Mouse (Mus musculus) MEL (cell line): Measurements from ENCODE around the gene Ppfia2. TPM values are rescaled to one million over a fixed set of nuclear protein-coding genes. Genes with fewer than 3 reads are reported as not detected.

ENCODE experiments used
- DNase-seq: peaks from one replicate; pipeline ENCODE4 v3.0.0; 2011; ENCODE audit warnings: low read depth, low spot score
- H3K27ac ChIP-seq: 2 replicates; pipeline ENCODE4 v1.5.1; 2012; ENCODE audit warnings: low read depth, mild to moderate bottlenecking, control low read depth, low read length, moderate library complexity; ENCODE audit not compliant: control insufficient read depth
- H3K27me3 ChIP-seq, 2 experiments: fragments of 150-350 bp in 1 of 2; sonication (generic) in 1 of 2; 2 replicates each; pipeline ENCODE4 v1.6.1; 2012; ENCODE audit warnings: low read length in 2 of 2, mild to moderate bottlenecking in 2 of 2, improper control_type of control experiment in 1 of 2, moderate library complexity in 1 of 2; ENCODE audit not compliant: insufficient read depth in 2 of 2, control insufficient read depth in 1 of 2
- H3K36me3 ChIP-seq, 2 experiments: 2 replicates each; pipeline ENCODE4 v1.6.1; 2012 to 2014; ENCODE audit warnings: low read length in 2 of 2, improper control_type of control experiment in 1 of 2, inconsistent platforms in 1 of 2, mild to moderate bottlenecking in 1 of 2; ENCODE audit not compliant: insufficient read depth in 2 of 2, control insufficient read depth in 1 of 2
- H3K4me1 ChIP-seq, 2 experiments: fragments of 150-350 bp in 1 of 2; sonication (generic) in 1 of 2; 2 replicates each; pipeline ENCODE4 v1.6.1; 2012; ENCODE audit warnings: low read length in 2 of 2, improper control_type of control experiment in 1 of 2, mild to moderate bottlenecking in 1 of 2; ENCODE audit not compliant: insufficient read depth in 2 of 2, control insufficient read depth in 1 of 2
- H3K4me3 ChIP-seq, 2 experiments: fragments of 150-350 bp in 1 of 2; sonication (generic) in 1 of 2; 2 replicates each; pipeline ENCODE4 v1.5.1; 2012; ENCODE audit warnings: low read depth in 2 of 2, low read length in 2 of 2, mild to moderate bottlenecking in 2 of 2, moderate library complexity in 2 of 2, control low read depth in 1 of 2, improper control_type of control experiment in 1 of 2; ENCODE audit not compliant: control insufficient read depth in 1 of 2, insufficient read depth in 1 of 2
- H3K79me2 ChIP-seq: 2 replicates; pipeline ENCODE4 v1.6.1; 2012; ENCODE audit warnings: mild to moderate bottlenecking, low read length, moderate library complexity; ENCODE audit not compliant: control insufficient read depth, poor library complexity, insufficient read depth
- H3K9ac ChIP-seq: 2 replicates; pipeline ENCODE4 v1.6.1; 2012; ENCODE audit warnings: low read depth, mild to moderate bottlenecking, control low read depth, low read length, moderate library complexity; ENCODE audit not compliant: control insufficient read depth, poor library complexity, severe bottlenecking
- H3K9me3 ChIP-seq: fragments of 150-350 bp; sonication (generic); replicated peaks from 2 replicates; pipeline ENCODE4 v1.6.1; 2012; ENCODE audit warnings: mild to moderate bottlenecking, low read length, improper control_type of control experiment, moderate library complexity; ENCODE audit not compliant: insufficient read depth
- CHD2 ChIP-seq: IDR thresholded peaks from 2 replicates; pipeline ENCODE4 v1.6.1; 2011; ENCODE audit warnings: low read length, improper control_type of control experiment
- E2F4 ChIP-seq: IDR thresholded peaks from 2 replicates; pipeline ENCODE4 v1.6.1; 2011; ENCODE audit warnings: low read depth, low read length, improper control_type of control experiment, borderline replicate concordance
- EP300 ChIP-seq, 2 experiments: IDR thresholded peaks; 2 replicates each; pipeline ENCODE4 v1.6.1; 2011; ENCODE audit warnings: improper control_type of control experiment in 2 of 2, low read length in 2 of 2, low read depth in 1 of 2, mild to moderate bottlenecking in 1 of 2
- GATA1 ChIP-seq: IDR thresholded peaks from 2 replicates; pipeline ENCODE4 v1.6.1; 2011; ENCODE audit warnings: low read depth, low read length, improper control_type of control experiment
- MAZ ChIP-seq: IDR thresholded peaks from 2 replicates; pipeline ENCODE4 v1.6.1; 2012; ENCODE audit warnings: low read depth, mild to moderate bottlenecking, inconsistent platforms, low read length, improper control_type of control experiment
- RAD21 ChIP-seq: IDR thresholded peaks from 2 replicates; pipeline ENCODE4 v1.6.1; 2011; ENCODE audit warnings: mild to moderate bottlenecking, low read depth, low read length, improper control_type of control experiment
- SIN3A ChIP-seq: IDR thresholded peaks from 2 replicates; pipeline ENCODE4 v1.6.1; 2012; ENCODE audit warnings: low read length, improper control_type of control experiment, inconsistent platforms
- UBTF ChIP-seq: IDR thresholded peaks from 2 replicates; pipeline ENCODE4 v1.6.1; 2012; ENCODE audit warnings: low read depth, mild to moderate bottlenecking, inconsistent platforms, low read length, improper control_type of control experiment, moderate library complexity, borderline replicate concordance; ENCODE audit not compliant: insufficient read depth
- ZMIZ1 ChIP-seq: IDR thresholded peaks from 2 replicates; pipeline ENCODE4 v1.6.1; 2012; ENCODE audit warnings: low read depth, mild to moderate bottlenecking, inconsistent platforms, low read length, improper control_type of control experiment, moderate library complexity
- ZNF384 ChIP-seq: IDR thresholded peaks from 2 replicates; pipeline ENCODE4 v1.6.1; 2012; ENCODE audit warnings: low read depth, mild to moderate bottlenecking, inconsistent platforms, low read length, improper control_type of control experiment
- polyA plus RNA-seq, 2 experiments: library from polyadenylated mRNA; stranded (reverse) in 1 of 2; unstranded in 1 of 2; fragments of >175 nt in 1 of 2; fragments of >200 nt in 1 of 2; gene quantifications; 2 replicates each; pipeline versions ENCODE4 v1.2.1 to v1.2.4; 2012; ENCODE audit warnings: low replicate concordance in 2 of 2, low read depth in 1 of 2; ENCODE audit not compliant: insufficient read length in 2 of 2, insufficient read depth in 1 of 2, missing spikeins in 1 of 2
- total RNA-seq: library from RNA; depleted of rRNA; stranded (reverse); fragments of 300-350 nt; gene quantifications from 2 replicates; pipeline ENCODE4 v1.2.3, GENCODE M21; 2012

The Ppfia2 gene
- total and polyA plus RNA-seq, 3 experiments = not detected

GRCm38 (mm10) chr10:106975193-106976141 lies 505.3 kb downstream of the Ppfia2 start:
- Histone ChIP-seq H3K9ac (no peak overlapping the region), H3K27me3 (no peaks in the 10 kb centered on the region), H3K27ac (no peak overlapping the region), H3K4me3 (no peak overlapping the region), H3K79me2 (no peaks in the 10 kb centered on the region), H3K9me3 (no peaks in the 10 kb centered on the region), H3K4me1 (no peaks in the 10 kb centered on the region), H3K36me3 (no peaks in the 10 kb centered on the region)
- DNase-seq = no peak
- no peak for TF ChIP-seq ZNF384
- no peak for TF ChIP-seq E2F4
- no peak for TF ChIP-seq UBTF
- TF ChIP-seq ZMIZ1 = no peak
- no peak for TF ChIP-seq RAD21
- no peak for TF ChIP-seq SIN3A
- no peak for TF ChIP-seq MAZ
- TF ChIP-seq CHD2 = no peak
- TF ChIP-seq GATA1 = no peak
- TF ChIP-seq EP300 (IDR thresholded peaks at IDR 0.05; ENCODE audit: low read depth in 1 of 2, low read length in 2 of 2) = no peak
